Mouse (Mus musculus): ENCODE results near the gene Clip2.

GRCm38 (mm10) chr5:134577534-134577933 is 25.3 kb upstream of the Clip2 start:
- TF ChIP-seq CTCF (IDR thresholded peaks at IDR 0.05; ENCODE audit: extremely low read depth, insufficient read depth, insufficient read length, insufficient replicate concordance) (no peak), POLR2A (IDR thresholded peaks at IDR 0.05; ENCODE audit: low read depth, low read length) (no peak)
